ENCODE assay signal across 33 mouse cellular contexts in the genomic region with DNA sequence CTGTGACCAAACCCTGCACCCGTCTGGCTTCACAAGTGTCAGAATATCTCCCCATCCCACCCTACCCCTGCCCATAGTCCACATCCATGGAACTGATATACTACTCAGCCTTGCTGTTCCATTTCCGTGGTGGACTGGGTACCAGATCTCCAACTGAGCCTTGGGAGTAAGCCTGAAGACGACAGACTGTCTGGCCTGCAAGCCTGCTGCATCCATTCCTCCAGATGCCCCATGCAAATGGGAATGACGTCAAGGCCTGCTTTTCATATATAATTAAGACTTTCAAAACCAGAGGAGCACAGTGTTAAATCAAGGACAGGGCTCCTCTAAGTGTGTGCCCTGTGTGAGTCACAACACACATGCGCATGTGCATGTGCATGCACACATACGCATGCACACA. TPM values are rescaled to one million over a fixed set of nuclear protein-coding genes. Genes with fewer than 3 reads are reported as not detected.
DNase-seq lines count a peak whose midpoint lies in the region; ATAC-seq and TF ChIP-seq lines count a peak whose summit lies in the region.
"Had no signal": no experiment of that assay in that cellular context is flagged by ENCODE, and none has a peak within 500 bp of the region (broad histone marks: within the 10 kb centered on the region; RNA-seq: fewer than 3 reads in every experiment).

No protein-coding gene starts in this region.

- peak; percentile 29 to 44 for DNase-seq in cerebellum, postnatal 14 days
- no peak for DNase-seq in cerebellum, postnatal 36 days
- DNase-seq in forebrain, postnatal 0 days: peak; percentile 59
- no peak for DNase-seq in ovary, postnatal 36 days (ENCODE audit: low spot score)
- DNase-seq in heart, adult 8-10 months (ENCODE audit: low spot score): no peak
- DNase-seq: adrenal gland, postnatal 25 days; cerebellum, adult 8-10 months; gastrocnemius, postnatal 10 days; heart, postnatal 4 days; kidney, adult 11 months; kidney, postnatal 14 days; liver, embryonic 13.5 days; lung, adult 18-20 months; right cerebral cortex, adult 18-20 months; spleen, adult 18-20 months; thymus, postnatal 14 days had no signal

- no peak overlapping the region for H3K9ac ChIP-seq in forebrain, postnatal 0 days
- H3K9ac ChIP-seq: embryonic facial prominence, embryonic 13.5 days; hindbrain, embryonic 14.5 days; limb, embryonic 15.5 days; liver, embryonic 13.5 days had no signal

- no peak for ATAC-seq in megakaryocyte, adult 5-6 weeks (ENCODE audit: poor library complexity, severe bottlenecking)
- ATAC-seq in forebrain, postnatal 0 days: peak; percentile 56
- ATAC-seq: inflammation-experienced regulatory T-cells, adult 6 months; lung, postnatal 0 days; midbrain, embryonic 16.5 days had no signal

- WGBS in forebrain, postnatal 0 days: 49% methylated on average over 6 of the region's 6 CpGs

- no peaks in the 10 kb centered on the region for H3K4me1 ChIP-seq in megakaryocyte, embryonic 14.5 days
- peaks cover 3% of the 10 kb centered on the region; the same call in 1 of the 2 replicates for H3K4me1 ChIP-seq in forebrain, postnatal 0 days (ENCODE audit: insufficient read depth)

- no peak overlapping the region for H3K27ac ChIP-seq in forebrain, postnatal 0 days (ENCODE audit: low read depth, low read length)
- H3K27ac ChIP-seq: embryonic facial prominence, embryonic 13.5 days; hindbrain, embryonic 14.5 days; limb, embryonic 15.5 days; liver, embryonic 13.5 days; macrophage had no signal

- H3K4me3 ChIP-seq in megakaryocyte, embryonic 14.5 days (replicated peaks): peak overlapping the region; percentile 4
- H3K4me3 ChIP-seq in forebrain, postnatal 0 days (ENCODE audit: low read depth, low read length): no peak overlapping the region
- H3K4me3 ChIP-seq: embryonic facial prominence, embryonic 13.5 days; limb, embryonic 15.5 days; liver, embryonic 13.5 days; midbrain, embryonic 10.5 days had no signal

- H3K36me3 ChIP-seq in megakaryocyte, embryonic 14.5 days (replicated peaks; ENCODE audit: low read length): no peaks in the 10 kb centered on the region
- no peaks in the 10 kb centered on the region for H3K36me3 ChIP-seq in forebrain, postnatal 0 days (ENCODE audit: insufficient read depth)
- H3K36me3 ChIP-seq: embryonic facial prominence, embryonic 13.5 days; limb, embryonic 15.5 days; liver, embryonic 13.5 days; midbrain, embryonic 10.5 days had no signal

- peaks cover 25% of the 10 kb centered on the region for H3K27me3 ChIP-seq in megakaryocyte, embryonic 14.5 days (replicated peaks)
- H3K27me3 ChIP-seq in forebrain, postnatal 0 days (ENCODE audit: insufficient read depth, low read length): no peaks in the 10 kb centered on the region
- H3K27me3 ChIP-seq: embryonic facial prominence, embryonic 13.5 days; liver, embryonic 13.5 days had no signal

- TF ChIP-seq CTCF in forebrain, postnatal 0 days (IDR thresholded peaks at IDR 0.05; ENCODE audit: low read depth): no peak

- H3K4me2 ChIP-seq in forebrain, postnatal 0 days (ENCODE audit: low read depth): no peak overlapping the region
- H3K4me2 ChIP-seq: embryonic facial prominence, embryonic 13.5 days; heart, embryonic 11.5 days; hindbrain, embryonic 14.5 days; limb, embryonic 15.5 days; liver, embryonic 13.5 days had no signal

- H3K9me3 ChIP-seq in megakaryocyte, embryonic 14.5 days: no peaks in the 10 kb centered on the region
- no peaks in the 10 kb centered on the region for H3K9me3 ChIP-seq in forebrain, postnatal 0 days (ENCODE audit: low read length)
- H3K9me3 ChIP-seq: embryonic facial prominence, embryonic 13.5 days; limb, embryonic 15.5 days; liver, embryonic 13.5 days; midbrain, embryonic 10.5 days had no signal

RNA-seq across cellular contexts. Expression of a gene that starts 21.9 kb away (rescaled TPM):
- not detected in 2 replicates for polyA plus RNA-seq in megakaryocyte, embryonic 14.5 days (2012; ENCODE audit: insufficient read depth, low replicate concordance)
- not detected in 2 replicates for total RNA-seq in megakaryocyte, adult 5-6 weeks (2015)
- total RNA-seq in megakaryocyte, adult 5-6 weeks (2017): not detected in 2 replicates
- total RNA-seq in forebrain, postnatal 0 days (2014; rRNA removed): 0.46 and 0.57 TPM in 2 replicates
- 0.05 and 0.21 TPM in 2 replicates for polyA plus RNA-seq in forebrain, postnatal 0 days (2015; fragmentation: Nextera tagmentation; extraction: Ambion mirVana)
- total RNA-seq in heart, adult 8-10 months (2022): under 1 TPM in 1 of 4 experiments, not detected in 3; 0.09 TPM
- total RNA-seq: adrenal gland, adult 18-20 months; adrenal gland, postnatal 25 days; common myeloid progenitor, adult 5-6 weeks; layer of hippocampus, adult 18-20 months; neutrophil, adult 5-6 weeks had no signal
- polyA plus RNA-seq: embryonic facial prominence, embryonic 13.5 days; heart, embryonic 16.5 days; liver, embryonic 13.5 days; lung, postnatal 0 days; macrophage; neural tube, embryonic 11.5 days had no signal

RNA-seq across cellular contexts. Expression of a gene that starts 47.5 kb away (rescaled TPM):
- polyA plus RNA-seq in megakaryocyte, embryonic 14.5 days (2012; ENCODE audit: insufficient read depth, low replicate concordance): 9.9 and 15.8 TPM in 2 replicates
- 49.1 and 62.1 TPM in 2 replicates for total RNA-seq in megakaryocyte, adult 5-6 weeks (2015)
- total RNA-seq in megakaryocyte, adult 5-6 weeks (2017): 40.8 and 56.3 TPM in 2 replicates
- 80.3 and 83.2 TPM in 2 replicates for total RNA-seq in forebrain, postnatal 0 days (2014; rRNA removed)
- 41.1 and 47.9 TPM in 2 replicates for polyA plus RNA-seq in forebrain, postnatal 0 days (2015; fragmentation: Nextera tagmentation; extraction: Ambion mirVana)
- total RNA-seq in heart, adult 8-10 months (2022): 10 to 100 TPM; 22.3 to 25.9 (median 23.6) TPM

Comparison
In these comparisons a context has a peak if more than half of its experiments do, and no peak if none do; other contexts are left out.
1. DNase-seq: peak in cerebellum, postnatal 14 days (2 of 2) and forebrain, postnatal 0 days (single experiment); none in cerebellum, postnatal 36 days (0 of 2), ovary, postnatal 36 days (single experiment) and heart, adult 8-10 months (single experiment).